In genomic region chr11:113283376-113283811, GRCm38 (mm10) we compare ENCODE assay signal across 8 mouse cellular contexts.
A peak's percentile ranks its signal among the peaks of the same experiment; 100 is the strongest.
DNase-seq lines count a peak whose midpoint lies in the region; ATAC-seq lines count a peak whose summit lies in the region.

No protein-coding gene starts in this region.

- ATAC-seq in cerebellum, adult (ENCODE audit: insufficient number of reproducible peaks, low FRiP score, low TSS enrichment), result no peak
- ATAC-seq in neural tube, embryonic 13.5 days (ENCODE audit: low read depth), result no peak
- ATAC-seq in stomach, embryonic 15.5 days (ENCODE audit: insufficient read depth, low FRiP score, low read depth), result peak; percentile 21; the same call in 1 of the 2 replicates

- H3K4me3 ChIP-seq in neural tube, embryonic 13.5 days, result no peak overlapping the region
- H3K4me3 ChIP-seq in stomach, embryonic 15.5 days (replicated peaks), result no peak overlapping the region

- H3K4me1 ChIP-seq in neural tube, embryonic 13.5 days (replicated peaks), result peaks cover 31% of the 10 kb centered on the region
- 0 out of 2 replicates have a peak, but pooled peaks cover 4% of the 10 kb centered on the region for H3K4me1 ChIP-seq in stomach, embryonic 15.5 days

- no peak overlapping the region for H3K9ac ChIP-seq in neural tube, embryonic 13.5 days
- no peak overlapping the region for H3K9ac ChIP-seq in stomach, embryonic 15.5 days

- 37% methylated on average over 11 of the region's 11 CpGs for WGBS in neural tube, embryonic 13.5 days
- WGBS in stomach, embryonic 15.5 days, result 16% methylated on average over 11 of the region's 11 CpGs

- H3K27ac ChIP-seq in neural tube, embryonic 13.5 days (replicated peaks), result peak overlapping the region; percentile 64
- H3K27ac ChIP-seq in stomach, embryonic 15.5 days, result peak overlapping the region; percentile 57

- no peaks in the 10 kb centered on the region for H3K36me3 ChIP-seq in neural tube, embryonic 13.5 days
- H3K36me3 ChIP-seq in stomach, embryonic 15.5 days, result no peaks in the 10 kb centered on the region

- H3K9me3 ChIP-seq in neural tube, embryonic 13.5 days, result no peaks in the 10 kb centered on the region
- H3K9me3 ChIP-seq in stomach, embryonic 15.5 days, result no peaks in the 10 kb centered on the region

- DNase-seq in cerebellum, postnatal 14 days, result peak; percentile 43 to 64
- no peak for DNase-seq in neural tube, embryonic 10.5 days (ENCODE audit: extremely low spot score, low spot score)
- DNase-seq in kidney, postnatal 36 days, result peak; percentile 5 to 42
- DNase-seq in spleen, postnatal 36 days (ENCODE audit: low spot score in 2 of 2), result no peak
- DNase-seq in retina, embryonic 14.5 days (ENCODE audit: low spot score), result no peak

- no peaks in the 10 kb centered on the region for H3K27me3 ChIP-seq in neural tube, embryonic 13.5 days
- H3K27me3 ChIP-seq in stomach, embryonic 15.5 days (replicated peaks), result no peaks in the 10 kb centered on the region

- H3K4me2 ChIP-seq in neural tube, embryonic 13.5 days, result no peak overlapping the region
- peak overlapping the region; percentile 27 for H3K4me2 ChIP-seq in stomach, embryonic 15.5 days

Comparison
In these comparisons a context has a peak if more than half of its experiments do, and no peak if none do; other contexts are left out.
1. DNase-seq: peak in cerebellum, postnatal 14 days (2 of 2) and kidney, postnatal 36 days (2 of 2); none in neural tube, embryonic 10.5 days (single experiment), spleen, postnatal 36 days (0 of 2) and retina, embryonic 14.5 days (single experiment).